Mouse (Mus musculus): ENCODE data around the gene Gas7.

DNA sequence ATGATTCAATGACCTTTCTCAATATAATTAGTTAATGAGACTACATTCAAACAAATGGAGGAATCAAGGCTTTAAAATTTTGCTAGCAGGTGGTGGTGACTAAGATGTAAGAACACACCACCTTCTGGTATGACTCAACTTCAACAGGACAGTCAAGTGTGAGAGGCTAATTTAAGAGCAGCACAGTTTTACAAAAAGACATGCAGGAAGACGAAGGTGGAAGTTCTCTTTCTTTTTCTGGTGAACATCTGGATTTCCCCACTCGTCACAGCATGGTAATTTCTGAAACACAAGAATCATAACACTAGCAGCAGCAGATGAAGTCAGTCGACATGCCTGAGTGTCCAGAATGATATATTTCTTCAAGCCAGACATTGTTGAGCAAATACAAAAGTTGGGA lies 279.4 kb downstream of the Gas7 start:
- TF ChIP-seq CTCF (IDR thresholded peaks at IDR 0.05; ENCODE audit: low read depth, low read length) (no peak), POLR2A (IDR thresholded peaks at IDR 0.05; ENCODE audit: extremely low read depth, insufficient read depth, low read length) (no peak)

Measured in liver, adult 2 months (tissue).